Mouse (Mus musculus): ENCODE measurements around the gene Theg.

The Theg gene

DNA sequence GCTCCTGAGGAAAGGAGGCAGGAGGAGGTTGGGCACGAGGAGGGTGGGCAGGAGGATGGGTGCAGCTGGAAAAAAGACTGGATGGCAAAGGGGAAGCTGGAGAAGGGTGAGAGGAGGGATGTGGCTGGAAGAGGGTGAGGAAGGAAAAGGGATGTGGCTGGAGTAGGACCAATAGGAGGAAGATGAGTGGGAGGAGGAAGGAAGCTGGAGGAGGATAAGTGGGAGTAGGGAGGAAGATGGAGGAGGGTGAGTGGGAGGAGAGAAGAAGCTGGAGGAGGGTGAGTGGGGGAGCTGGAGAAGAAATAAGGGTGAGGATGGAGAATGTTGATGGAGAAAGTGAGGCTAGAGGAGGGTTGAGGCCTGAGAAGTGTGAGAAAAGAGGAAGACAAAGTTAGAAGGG, 51.7 kb downstream of the Theg start:
- DNase-seq: no peak

DNA sequence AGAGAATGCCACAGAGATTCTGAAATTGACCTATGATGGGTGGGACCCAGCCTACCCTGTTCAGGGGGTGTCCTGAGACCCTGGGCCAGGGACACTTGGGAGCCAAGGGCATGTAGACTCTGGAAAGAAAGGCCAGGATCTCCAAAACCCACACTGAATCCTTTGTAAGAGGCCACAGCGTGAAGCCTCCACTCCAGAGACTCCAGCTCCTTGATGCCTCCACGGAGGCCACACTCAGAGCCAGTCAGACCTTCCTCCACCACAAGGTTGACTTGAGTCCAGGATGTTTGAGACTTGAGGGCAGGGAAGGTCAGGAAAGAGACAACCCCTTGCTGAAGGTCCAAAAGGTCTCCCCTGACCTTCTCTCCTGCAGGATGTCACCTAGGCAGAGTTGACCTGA, 52.7 kb downstream of the Theg start:
- DNase-seq: no peak

DNA sequence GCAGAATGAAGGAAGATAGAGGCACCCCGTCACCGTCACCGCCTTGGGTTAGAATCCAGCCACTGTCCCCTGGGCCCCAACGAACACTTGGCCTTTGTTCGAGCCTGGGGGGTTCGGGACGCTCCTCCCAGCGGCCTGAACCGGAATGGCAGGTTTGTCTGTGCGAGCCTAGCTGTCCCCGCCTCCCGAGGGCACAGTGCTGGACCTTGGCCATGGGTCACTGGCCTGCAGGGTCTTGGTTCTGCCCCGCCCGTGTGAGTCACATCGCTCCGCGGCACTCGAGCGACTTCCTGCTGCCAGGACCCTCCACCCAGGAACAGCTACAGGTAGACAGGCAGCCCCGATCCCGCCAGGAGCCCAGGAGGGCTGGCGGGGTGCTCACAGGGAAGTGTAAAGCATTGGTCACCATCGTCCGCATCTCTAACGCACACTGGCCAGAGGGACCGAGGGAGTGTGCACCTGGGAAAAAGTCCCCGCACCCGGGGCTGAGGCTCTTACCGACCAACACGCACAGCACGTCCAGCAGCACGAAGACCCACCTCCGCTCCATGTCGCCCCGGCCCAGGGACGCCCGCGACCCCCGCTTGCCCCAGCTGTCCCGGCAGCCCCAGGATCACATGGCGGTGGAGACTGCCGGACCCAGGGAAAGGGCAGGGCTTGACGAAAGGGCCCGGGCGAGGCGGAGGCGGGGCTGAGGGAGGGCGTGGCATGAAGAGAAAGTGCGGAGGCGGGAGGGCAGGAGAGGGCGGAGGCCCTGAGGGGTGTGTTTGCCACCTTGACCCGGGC, 53.8 kb downstream of the Theg start, which contains the start of gene Plpp2:
Gene Plpp2, minus strand, starts transcription at position 671 of the 786 bp plus-strand sequence.
- peak; percentile 91 to 95 for DNase-seq

GRCm38 (mm10) chr10:79532678-79533077, 54.5 kb downstream of the Theg start:
- peak in 1 of 2 experiments; percentile 53 for DNase-seq

- peak in 1 of 2 experiments; percentile 35 for DNase-seq
Measured at GRCm38 (mm10) chr10:79531593-79531992, 55.5 kb downstream of the Theg start.

- no peak for DNase-seq
Measured at GRCm38 (mm10) chr10:79530721-79531120, 56.4 kb downstream of the Theg start.

DNA sequence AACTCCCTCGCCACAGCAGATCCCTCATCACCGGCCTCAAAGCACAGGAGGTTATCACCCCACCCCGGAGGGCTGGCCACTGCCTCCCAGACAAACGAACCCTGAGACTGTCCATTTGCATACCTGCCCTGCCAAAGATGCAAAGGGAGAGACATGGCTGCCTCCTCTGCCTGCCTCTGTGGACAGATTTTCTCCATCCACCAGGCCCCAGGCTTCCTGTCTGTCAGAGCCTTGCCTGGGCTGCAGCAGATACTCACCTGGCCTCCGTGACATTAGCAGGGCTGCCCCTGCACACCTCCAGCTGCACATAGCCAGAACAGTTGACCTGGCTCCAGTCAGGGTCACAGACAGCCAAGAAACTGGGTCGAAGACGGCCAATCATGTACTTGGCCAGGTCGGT, 56.9 kb downstream of the Theg start:
- no peak for DNase-seq

- no peak for DNase-seq
Measured at GRCm38 (mm10) chr10:79528081-79528480, 59.0 kb downstream of the Theg start.

- DNase-seq: no peak
Measured at GRCm38 (mm10) chr10:79527453-79527845, 59.7 kb downstream of the Theg start.

- no peak for DNase-seq
Measured at GRCm38 (mm10) chr10:79526661-79527452, 60.3 kb downstream of the Theg start.
